Mouse (Mus musculus): ENCODE measurements around the gene Rap1gds1.

Rap1gds1 gene

DNA sequence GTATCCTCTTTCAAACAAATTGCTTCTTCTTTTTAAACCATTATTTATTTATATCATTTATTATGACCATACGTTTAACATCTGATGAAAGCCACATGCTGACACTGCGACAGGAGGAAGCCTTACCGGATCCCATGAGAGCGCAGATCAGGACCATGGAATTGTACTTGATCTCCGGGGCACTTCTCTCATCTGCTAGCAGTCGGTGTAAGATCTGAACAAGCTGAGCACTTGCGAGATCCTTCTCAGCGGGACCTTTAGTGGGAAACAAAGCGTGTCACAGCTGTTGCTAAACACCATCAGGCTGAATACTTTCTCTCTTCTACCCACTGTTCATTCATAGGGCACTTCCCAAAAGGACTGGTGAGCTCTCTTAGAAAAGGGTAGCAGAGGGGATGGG, 133.4 kb downstream of the Rap1gds1 start:
- DNase-seq (ENCODE audit: low read depth): no peak

- no peak for DNase-seq (ENCODE audit: low read depth)
Observed at GRCm38 (mm10) chr3:138937241-138937640, 137.8 kb downstream of the Rap1gds1 start.

- no peak for DNase-seq (ENCODE audit: low read depth)
Observed at GRCm38 (mm10) chr3:138936780-138937179, 138.2 kb downstream of the Rap1gds1 start.

- DNase-seq (ENCODE audit: low read depth): no peak
Observed at GRCm38 (mm10) chr3:138927437-138927836, 147.6 kb downstream of the Rap1gds1 start.

- no peak for DNase-seq (ENCODE audit: low read depth)
Observed at GRCm38 (mm10) chr3:138926161-138926560, 148.8 kb downstream of the Rap1gds1 start.

DNA sequence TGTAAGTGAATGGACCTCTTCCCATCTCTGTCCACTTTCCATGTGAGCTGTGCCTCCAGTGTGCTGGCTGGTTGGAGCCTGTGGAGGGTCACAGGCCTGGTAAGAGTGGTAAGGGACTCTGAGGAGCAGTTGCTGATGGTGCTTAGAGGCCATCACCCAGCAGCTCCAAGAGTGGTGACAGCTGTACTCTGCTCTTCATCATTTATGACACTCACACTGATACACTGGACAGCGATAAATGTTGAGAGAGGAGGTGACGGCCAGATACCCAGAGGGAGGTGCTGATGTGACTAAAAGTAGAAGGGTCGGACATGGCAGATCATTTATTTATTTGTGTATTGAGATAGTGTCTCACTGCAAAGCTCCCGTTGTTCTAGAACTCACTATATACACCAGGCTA, 156.8 kb downstream of the Rap1gds1 start:
- no peak for DNase-seq (ENCODE audit: low read depth)

DNA sequence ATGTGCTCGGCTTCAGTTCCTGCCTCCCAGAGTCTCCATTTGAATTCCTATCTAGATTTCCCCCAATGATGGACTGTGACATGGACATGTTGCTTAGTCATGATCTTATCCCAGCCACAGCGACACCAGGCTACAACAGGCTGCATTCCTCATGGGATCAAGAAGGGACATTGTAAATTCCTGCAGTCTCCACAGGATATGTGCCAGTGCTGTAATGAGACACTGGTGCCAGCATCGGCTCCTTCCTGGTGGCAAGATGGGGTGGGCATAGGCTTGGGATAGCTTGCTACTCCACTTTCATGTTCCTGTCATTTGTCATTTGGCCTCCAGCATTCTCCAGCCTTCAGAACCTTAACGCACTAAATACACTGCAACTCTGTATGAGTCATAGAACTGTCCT, 158.0 kb downstream of the Rap1gds1 start:
- no peak for DNase-seq (ENCODE audit: low read depth)

- no peak for DNase-seq (ENCODE audit: low read depth)
Observed at GRCm38 (mm10) chr3:138916591-138916990, 158.4 kb downstream of the Rap1gds1 start.

DNA sequence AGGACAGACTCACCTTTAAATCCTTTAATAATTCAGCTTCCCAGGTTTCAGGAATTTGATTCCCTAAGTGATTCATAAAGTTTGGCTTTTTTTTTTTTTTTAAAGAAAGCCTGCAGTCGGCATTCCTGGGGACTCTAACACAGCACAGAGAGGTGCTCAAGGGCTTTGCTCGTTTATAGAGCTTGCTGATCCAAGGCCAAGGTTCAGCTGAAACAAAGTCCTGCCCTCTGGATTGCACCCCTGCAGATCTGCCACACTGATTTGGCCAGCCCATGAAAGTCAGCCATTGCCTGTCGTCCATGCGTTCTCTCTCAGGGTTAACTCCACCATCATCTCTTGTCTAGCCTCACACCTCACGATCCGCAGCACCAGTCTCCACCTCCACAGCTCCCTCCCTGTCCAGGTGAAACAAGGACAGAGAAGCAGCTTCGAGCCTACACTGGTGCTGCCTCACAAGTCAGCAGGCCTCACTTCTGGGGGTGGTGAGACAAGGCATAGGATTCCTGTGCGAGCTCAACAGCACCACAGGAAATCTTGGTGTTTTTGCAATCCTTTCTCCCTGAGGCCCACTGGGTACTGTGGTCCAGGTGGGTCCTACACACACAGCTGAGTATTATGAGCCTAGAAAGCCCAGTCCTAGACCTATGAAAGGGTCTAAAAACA, 160.2 kb downstream of the Rap1gds1 start:
- no peak for DNase-seq (ENCODE audit: low read depth)

GRCm38 (mm10) chr3:138912504-138912903, 162.5 kb downstream of the Rap1gds1 start:
- DNase-seq (ENCODE audit: low read depth): no peak

DNA sequence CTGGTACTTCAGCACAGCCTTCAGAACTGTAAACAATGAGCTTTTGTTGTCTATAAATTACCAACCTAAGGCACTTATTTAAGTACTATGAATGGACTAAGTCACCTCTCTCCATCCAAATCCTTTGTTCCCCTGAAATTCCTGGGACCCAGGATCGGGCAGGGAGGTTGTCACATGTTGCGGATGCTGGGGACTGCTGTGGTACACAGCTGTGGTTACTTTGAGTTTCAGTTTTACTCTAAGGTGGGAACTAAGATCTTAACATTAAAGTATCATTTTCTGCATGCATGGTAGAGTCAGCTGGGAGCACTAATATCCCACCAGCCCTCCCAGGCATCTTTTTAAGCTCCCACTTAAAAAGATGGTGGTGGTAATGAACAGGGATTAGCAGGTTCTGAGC, 165.7 kb downstream of the Rap1gds1 start:
- no peak for DNase-seq (ENCODE audit: low read depth)

- DNase-seq (ENCODE audit: low read depth): peak; percentile 31
Observed at GRCm38 (mm10) chr3:138906112-138906880, 168.7 kb downstream of the Rap1gds1 start.

GRCm38 (mm10) chr3:138905678-138906077, 169.3 kb downstream of the Rap1gds1 start:
- DNase-seq (ENCODE audit: low read depth): no peak

- no peak for DNase-seq (ENCODE audit: low read depth)
Observed at GRCm38 (mm10) chr3:138900571-138901141, 174.3 kb downstream of the Rap1gds1 start.

- no peak for DNase-seq (ENCODE audit: low read depth)
Observed at GRCm38 (mm10) chr3:138898055-138898454, 176.9 kb downstream of the Rap1gds1 start.

DNA sequence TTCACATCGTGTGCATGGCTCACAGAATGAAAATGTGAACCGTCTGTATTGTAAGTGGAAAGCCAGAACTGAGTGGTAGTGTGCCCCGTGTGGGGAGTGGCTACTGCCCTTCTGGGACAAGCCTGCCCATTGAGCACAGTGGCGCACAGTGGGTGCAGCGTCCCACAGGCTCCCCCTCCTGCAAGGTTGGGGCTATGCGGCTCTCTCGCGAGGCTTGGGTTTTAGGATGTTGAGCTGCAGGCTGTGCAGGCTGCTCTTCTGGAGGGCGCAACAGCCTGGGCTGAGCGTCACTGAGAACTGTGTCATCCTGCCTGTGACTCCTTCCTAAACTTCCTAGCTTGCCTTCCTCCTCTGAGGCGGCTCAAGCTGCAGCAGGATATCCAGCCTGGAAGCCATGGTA, 177.5 kb downstream of the Rap1gds1 start:
- DNase-seq (ENCODE audit: low read depth): no peak

- DNase-seq (ENCODE audit: low read depth): no peak
Observed at GRCm38 (mm10) chr3:138893520-138893919, 181.5 kb downstream of the Rap1gds1 start.

DNA sequence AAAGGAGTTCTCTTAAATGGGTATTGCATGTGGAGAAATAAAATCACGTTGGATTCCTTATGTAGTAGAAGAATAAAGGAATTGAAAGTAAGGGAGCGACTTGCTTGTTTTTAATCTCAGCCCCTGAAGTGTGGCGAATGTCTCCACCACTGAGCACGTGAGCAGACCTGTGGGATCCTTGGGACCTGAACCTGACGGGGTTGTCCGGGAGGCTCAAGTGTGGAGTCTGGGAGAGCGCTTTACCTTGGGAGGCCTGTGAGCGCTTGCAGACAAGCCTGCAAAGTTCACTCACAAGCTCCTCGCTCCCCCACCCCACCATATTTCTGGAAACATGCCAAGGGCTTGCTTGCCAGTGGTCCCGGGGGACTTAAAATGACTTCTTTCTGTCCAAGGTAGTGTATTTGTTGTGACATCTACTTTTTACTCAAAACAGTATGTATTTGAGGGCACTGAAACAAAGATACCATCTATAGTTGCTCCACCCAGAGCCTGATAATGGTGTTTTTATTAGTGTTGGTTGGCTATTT, 185.2 kb downstream of the Rap1gds1 start:
- no peak for DNase-seq (ENCODE audit: low read depth)

- DNase-seq (ENCODE audit: low read depth): no peak
Observed at GRCm38 (mm10) chr3:138889214-138889613, 185.8 kb downstream of the Rap1gds1 start.

DNA sequence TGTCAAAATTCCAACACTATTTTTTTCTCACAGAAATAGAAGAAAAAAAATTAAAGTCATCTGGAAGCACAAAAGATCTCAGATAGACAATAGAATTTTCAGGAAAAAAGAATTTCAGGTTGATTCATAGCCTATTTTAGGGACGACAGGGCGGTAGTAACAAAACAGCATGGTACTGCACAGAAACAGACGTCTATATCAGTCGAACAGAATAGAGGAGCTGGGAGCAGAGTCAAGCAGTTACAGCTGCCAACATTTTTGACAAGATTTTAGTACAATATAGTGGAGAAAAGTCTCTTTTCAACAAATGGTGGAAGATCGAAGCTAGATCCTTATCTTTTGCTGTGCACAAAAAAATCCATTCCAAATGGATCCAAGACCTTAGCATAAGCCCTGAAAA, 188.9 kb downstream of the Rap1gds1 start:
- no peak for DNase-seq (ENCODE audit: low read depth)

- DNase-seq (ENCODE audit: low read depth): no peak
Observed at GRCm38 (mm10) chr3:138881725-138882347, 193.2 kb downstream of the Rap1gds1 start.

DNA sequence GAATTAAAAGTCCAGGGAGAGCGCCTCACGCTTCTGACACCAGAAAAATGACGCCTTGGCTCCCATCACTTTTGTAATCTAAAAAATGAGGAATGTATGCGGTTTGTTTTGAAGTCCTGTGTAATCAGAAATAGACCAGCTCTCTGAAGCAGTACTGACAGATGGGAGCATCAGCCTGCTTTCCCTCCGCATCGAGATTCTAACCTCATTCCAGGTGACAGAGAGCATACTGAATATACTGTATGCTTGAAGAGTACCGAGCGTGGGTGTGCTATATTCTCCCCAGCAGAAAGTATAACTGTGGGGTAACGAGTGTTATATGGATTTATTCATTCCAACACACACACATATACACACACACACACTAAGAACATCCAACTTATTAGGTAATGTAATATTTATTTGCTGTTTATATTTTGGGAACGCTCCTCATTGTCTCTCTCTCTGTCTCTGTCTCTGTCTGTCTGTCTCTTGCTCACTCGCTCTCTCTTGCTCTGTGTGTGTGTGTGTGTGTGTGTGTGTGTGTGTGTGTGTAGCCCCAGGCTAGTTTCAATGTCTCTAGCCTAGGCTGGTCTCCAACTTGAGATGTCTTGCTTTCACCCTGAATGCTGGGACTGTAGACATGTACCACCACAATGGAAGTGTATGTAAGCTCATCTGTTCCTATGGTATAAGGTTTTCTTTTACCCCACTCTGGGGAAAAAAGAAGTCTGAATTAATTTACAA, 193.8 kb downstream of the Rap1gds1 start:
- no peak for DNase-seq (ENCODE audit: low read depth)

Data from c-Kit-positive CD71-negative TER-119-negative erythroid progenitor cells, embryonic 14.5 days (primary cell).